Mouse (Mus musculus) limb, embryonic 14.5 days (tissue): ENCODE data around the gene Slc25a45. TPM values are rescaled to one million over a fixed set of nuclear protein-coding genes. Genes with fewer than 3 reads are reported as not detected.

Experiments
- ATAC-seq: fragments of 200-750 bp; cut with Nextera tagmentation; 2 replicates; pipeline ENCODE4 v1.8.0; 2017; ENCODE audit warnings: low read depth, moderate number of reproducible peaks, moderate TSS enrichment; ENCODE audit not compliant: low FRiP score
- DNase-seq: peaks from one replicate; pipeline ENCODE4 v3.0.0-alpha.2; 2015; ENCODE audit warnings: low spot score
- H3K27ac ChIP-seq: fragments of 300-500 bp; sonication (generic); replicated peaks from 2 replicates; pipeline ENCODE4 v1.5.1; 2014; ENCODE audit warnings: low read depth, mild to moderate bottlenecking, low read length, moderate library complexity, mixed read lengths
- H3K27me3 ChIP-seq: fragments of 300-500 bp; sonication (generic); 2 replicates; pipeline ENCODE4 v1.6.1; 2014; ENCODE audit warnings: low read length, mixed read lengths; ENCODE audit not compliant: control insufficient read depth, insufficient read depth
- H3K36me3 ChIP-seq: fragments of 300-500 bp; sonication (generic); 2 replicates; pipeline ENCODE4 v1.6.1; 2014; ENCODE audit warnings: mild to moderate bottlenecking, low read length, moderate library complexity, mixed read lengths; ENCODE audit not compliant: control insufficient read depth, insufficient read depth
- H3K4me1 ChIP-seq: fragments of 300-500 bp; sonication (generic); 2 replicates; pipeline ENCODE4 v1.6.1; 2014; ENCODE audit warnings: antibody characterized with exemption, low read length, mixed read lengths; ENCODE audit not compliant: control insufficient read depth, insufficient read depth
- H3K4me2 ChIP-seq: fragments of 300-500 bp; sonication (generic); replicated peaks from 2 replicates; pipeline ENCODE4 v1.6.1; 2014; ENCODE audit warnings: low read depth, mild to moderate bottlenecking, low read length, moderate library complexity; ENCODE audit not compliant: severe bottlenecking
- H3K4me3 ChIP-seq: fragments of 300-500 bp; sonication (generic); replicated peaks from 2 replicates; pipeline ENCODE4 v1.5.1; 2014; ENCODE audit warnings: low read length
- H3K9ac ChIP-seq: fragments of 300-500 bp; sonication (generic); 2 replicates; pipeline ENCODE4 v1.6.1; 2014; ENCODE audit warnings: mild to moderate bottlenecking, low read depth, low read length, moderate library complexity; ENCODE audit not compliant: severe bottlenecking
- H3K9me3 ChIP-seq: fragments of 300-500 bp; sonication (generic); 2 replicates; pipeline ENCODE4 v1.6.1; 2016; ENCODE audit warnings: low read length; ENCODE audit not compliant: control insufficient read depth
- POLR2A ChIP-seq: fragments of 200-500 bp; IDR thresholded peaks from 2 replicates; pipeline ENCODE4 v1.8.0; 2012; ENCODE audit warnings: inconsistent platforms, mild to moderate bottlenecking, moderate library complexity, borderline replicate concordance; ENCODE audit not compliant: insufficient read depth, insufficient read length; ENCODE audit errors: extremely low read depth
- WGBS: fragments of 180-500 bp; shearing (Covaris S2); extraction: QIAGEN DNeasy Blood & Tissue Kit; methylation state at CpG from one replicate; pipeline ENCODE4 v1.1.7; 2014; 5-methylcytosine and 5-hydroxymethylcytosine counted together
- polyA plus RNA-seq, 2 experiments: library from polyadenylated mRNA; depleted of rRNA in 1 of 2; stranded (reverse) in 1 of 2; unstranded in 1 of 2; fragments of >200 nt; fragmentation: Nextera tagmentation in 1 of 2; extraction: Ambion mirVana in 1 of 2; gene quantifications; 2 replicates each; pipeline versions ENCODE4 v1.2.1 to v1.2.3; 2012 to 2014

Gene Slc25a45
- polyA plus RNA-seq, 2 experiments, result 3.0 to 6.2 TPM

DNA sequence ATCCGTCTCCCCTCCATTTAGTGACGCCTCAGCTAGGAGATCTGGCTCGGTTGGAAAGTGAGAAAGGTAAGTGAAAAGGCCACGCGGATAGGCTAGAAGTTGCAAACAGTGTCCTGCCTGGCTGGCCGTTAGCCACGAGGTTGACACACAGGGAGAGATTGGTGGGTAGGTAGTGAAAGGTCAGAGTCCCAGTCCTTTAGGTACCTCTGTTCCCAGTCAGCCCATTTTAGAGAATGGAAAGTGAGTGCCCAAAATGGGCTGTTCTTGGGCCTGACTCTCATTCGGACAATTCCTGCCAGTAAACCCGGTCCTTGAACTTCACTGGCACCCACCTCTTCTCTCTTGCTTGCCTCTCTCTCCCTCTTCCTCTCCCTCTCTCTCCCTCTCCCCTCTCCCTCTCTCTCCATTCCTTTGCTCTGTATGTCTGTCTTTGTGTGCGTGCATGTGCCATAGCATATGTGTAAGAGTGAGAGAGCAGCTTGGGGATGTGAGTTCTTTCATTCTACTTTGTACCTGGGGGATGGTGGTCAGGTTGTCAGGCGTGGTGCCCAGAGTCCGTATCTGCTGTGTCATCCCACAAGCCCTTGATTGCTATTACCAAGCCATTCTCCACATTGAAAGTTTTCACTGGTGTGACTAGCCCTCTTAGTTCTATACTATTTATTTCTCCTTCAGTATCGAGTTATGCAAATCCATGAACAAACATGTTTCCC is 35.6 kb downstream of the Slc25a45 start, which contains the start of gene Dpf2:
TSS of gene Dpf2 (minus strand) at position 4 of the 713 bp plus-strand sequence.
- H3K9ac ChIP-seq, result peak within 1 kb of the TSS; percentile 95
- H3K4me1 ChIP-seq, result peaks cover 19% of the 10 kb centered on the region
- peak within 1 kb of the TSS; percentile 98 for H3K4me3 ChIP-seq
- H3K27me3 ChIP-seq, result no peaks in the 10 kb centered on the region
- peaks cover 8% of the 10 kb centered on the region for H3K36me3 ChIP-seq
- H3K4me2 ChIP-seq, result peak within 1 kb of the TSS; percentile 75
- no peaks in the 10 kb centered on the region for H3K9me3 ChIP-seq
- no peak for TF ChIP-seq POLR2A
- DNase-seq (no peak), ATAC-seq (no peak; the same call in 1 of the 2 replicates)
- H3K27ac ChIP-seq, result peak within 1 kb of the TSS; percentile 84
- WGBS, result 21% methylated on average over 13 of the region's 13 CpGs

- WGBS, result 20% methylated on average over 9 of the region's 9 CpGs
- DNase-seq (no peak), ATAC-seq (no peak)
- Histone ChIP-seq H3K27ac (no peak overlapping the region), H3K4me1 (no peaks in the 10 kb centered on the region), H3K9ac (peak overlapping the region; percentile 12; the same call in 1 of the 2 replicates), H3K27me3 (0 out of 2 replicates have a peak, but pooled peaks cover 5% of the 10 kb centered on the region), H3K36me3 (peaks cover 6% of the 10 kb centered on the region), H3K4me3 (no peak overlapping the region), H3K9me3 (no peaks in the 10 kb centered on the region), H3K4me2 (peak overlapping the region; percentile 15; the same call in 1 of the 2 replicates)
- TF ChIP-seq POLR2A, result no peak
Measured at GRCm38 (mm10) chr19:5921715-5922114, 44.1 kb downstream of the Slc25a45 start.

- no peak for DNase-seq
- TF ChIP-seq POLR2A, result no peak
- no peak overlapping the region for H3K27ac ChIP-seq
- peaks cover 2% of the 10 kb centered on the region for H3K36me3 ChIP-seq
- H3K9ac ChIP-seq, result no peak overlapping the region
- no peak for ATAC-seq
- H3K27me3 ChIP-seq, result 0 out of 2 replicates have a peak, but pooled peaks cover 5% of the 10 kb centered on the region
- no peaks in the 10 kb centered on the region for H3K9me3 ChIP-seq
- H3K4me1 ChIP-seq, result peaks cover 2% of the 10 kb centered on the region; the same call in 1 of the 2 replicates
- 69% methylated on average over 15 of the region's 15 CpGs for WGBS
- peak overlapping the region; percentile 15; the same call in 1 of the 2 replicates for H3K4me2 ChIP-seq
- 0 out of 2 replicates have a peak overlapping the region, but pooled peaks have one; percentile 4 for H3K4me3 ChIP-seq
Measured at GRCm38 (mm10) chr19:5922119-5922942, 44.7 kb downstream of the Slc25a45 start.

- ATAC-seq, result no peak
- no peak for TF ChIP-seq POLR2A
- no peak for DNase-seq
- H3K36me3 ChIP-seq, result no peaks in the 10 kb centered on the region
- no peak overlapping the region for H3K27ac ChIP-seq
- H3K4me3 ChIP-seq, result no peak overlapping the region
- no peak overlapping the region for H3K4me2 ChIP-seq
- peaks cover 2% of the 10 kb centered on the region; the same call in 1 of the 2 replicates for H3K4me1 ChIP-seq
- no peaks in the 10 kb centered on the region for H3K9me3 ChIP-seq
- H3K9ac ChIP-seq, result no peak overlapping the region
- H3K27me3 ChIP-seq, result 0 out of 2 replicates have a peak, but pooled peaks cover 5% of the 10 kb centered on the region
- WGBS, result 98% methylated on average over 3 of the region's 3 CpGs
Measured at GRCm38 (mm10) chr19:5922963-5923362, 45.4 kb downstream of the Slc25a45 start.
